Mouse (Mus musculus) CH12.LX (cell line): ENCODE measurements around the gene Brd2. TPM values are rescaled to one million over a fixed set of nuclear protein-coding genes. Genes with fewer than 3 reads are reported as not detected.
A peak's percentile ranks its signal among the peaks of the same experiment; 100 is the strongest.

Source experiments
- DNase-seq: peaks from one replicate; pipeline ENCODE4 v3.0.0-alpha.2; 2013; ENCODE audit errors: extremely low read depth
- H3K27ac ChIP-seq: 2 replicates; pipeline ENCODE4 v1.5.1; 2012; ENCODE audit warnings: low read depth, mild to moderate bottlenecking, control low read depth, moderate library complexity; ENCODE audit not compliant: insufficient read depth
- H3K27me3 ChIP-seq: replicated peaks from 2 replicates; pipeline ENCODE3; 2012; ENCODE audit warnings: inconsistent platforms
- H3K36me3 ChIP-seq, 2 experiments: replicated peaks in 1 of 2; 2 replicates each; pipeline versions ENCODE3 to v1.6.1; 2012; ENCODE audit warnings: inconsistent platforms in 1 of 2, low read length in 1 of 2, mild to moderate bottlenecking in 1 of 2, mixed read lengths in 1 of 2, moderate library complexity in 1 of 2; ENCODE audit not compliant: control insufficient read depth in 1 of 2, insufficient read depth in 1 of 2
- H3K4me1 ChIP-seq, 2 experiments: 2 replicates each; pipeline ENCODE4 v1.6.1; 2012; ENCODE audit warnings: inconsistent platforms in 1 of 2, moderate library complexity in 1 of 2; ENCODE audit not compliant: insufficient read depth in 2 of 2, control insufficient read depth in 1 of 2
- H3K4me2 ChIP-seq: 2 replicates; pipeline ENCODE4 v1.6.1; 2012; ENCODE audit warnings: low read depth, mild to moderate bottlenecking, control low read depth; ENCODE audit not compliant: poor library complexity, insufficient read depth, severe bottlenecking
- H3K4me3 ChIP-seq, 3 experiments: fragments of 150-350 bp in 1 of 3; sonication (generic) in 1 of 3; replicated peaks in 1 of 3; 2 replicates each; pipeline versions ENCODE3 to v1.5.1; 2011 to 2012; ENCODE audit warnings: low read depth in 2 of 3, low read length in 2 of 3, mild to moderate bottlenecking in 2 of 3, moderate library complexity in 2 of 3, control low read depth in 1 of 3, improper control_type of control experiment in 1 of 3, inconsistent platforms in 1 of 3, mixed read lengths in 1 of 3; ENCODE audit not compliant: poor library complexity in 1 of 3
- H3K79me2 ChIP-seq: replicated peaks from 2 replicates; pipeline ENCODE4 v1.6.1; 2012; ENCODE audit warnings: mild to moderate bottlenecking, moderate library complexity; ENCODE audit not compliant: control insufficient read depth, poor library complexity, insufficient read depth, severe bottlenecking; ENCODE audit errors: extremely low read depth
- H3K9ac ChIP-seq: 2 replicates; pipeline ENCODE4 v1.6.1; 2012; ENCODE audit warnings: low read depth, mild to moderate bottlenecking, control low read depth, moderate library complexity; ENCODE audit not compliant: insufficient read depth
- H3K9me3 ChIP-seq: replicated peaks from 2 replicates; pipeline ENCODE3; 2012; ENCODE audit warnings: low read length, inconsistent platforms, mixed read lengths
- CHD2 ChIP-seq: IDR thresholded peaks from 2 replicates; pipeline ENCODE4 v1.6.1; 2011; ENCODE audit warnings: low read length, improper control_type of control experiment
- E2F4 ChIP-seq: IDR thresholded peaks from 2 replicates; pipeline ENCODE4 v1.6.1; 2011; ENCODE audit warnings: low read depth, low read length, improper control_type of control experiment; ENCODE audit not compliant: insufficient replicate concordance
- ETS1 ChIP-seq: conservative IDR thresholded peaks from 2 replicates; pipeline ENCODE4 v1.6.1; 2012; ENCODE audit warnings: low read depth, mild to moderate bottlenecking, inconsistent platforms, low read length, improper control_type of control experiment, moderate library complexity
- JUND ChIP-seq: conservative IDR thresholded peaks from 2 replicates; pipeline ENCODE4 v1.6.1; 2011; ENCODE audit warnings: low read depth, low read length, improper control_type of control experiment
- KAT2A ChIP-seq: IDR thresholded peaks from 2 replicates; pipeline ENCODE4 v1.6.1; 2012; ENCODE audit warnings: low read length, improper control_type of control experiment, inconsistent platforms; ENCODE audit not compliant: insufficient replicate concordance
- MAFK ChIP-seq: IDR thresholded peaks from 2 replicates; pipeline ENCODE4 v1.6.1; 2011; ENCODE audit warnings: low read length, improper control_type of control experiment; ENCODE audit not compliant: insufficient replicate concordance
- MAZ ChIP-seq: IDR thresholded peaks from 2 replicates; pipeline ENCODE4 v1.6.1; 2012; ENCODE audit warnings: low read depth, mild to moderate bottlenecking, inconsistent platforms, low read length, improper control_type of control experiment, moderate library complexity
- MYC ChIP-seq: IDR thresholded peaks from 2 replicates; pipeline ENCODE4 v1.6.1; 2011; ENCODE audit warnings: low read depth, mild to moderate bottlenecking, improper control_type of control experiment, low read length
- PAX5 ChIP-seq: IDR thresholded peaks from 2 replicates; pipeline ENCODE4 v1.6.1; 2012; ENCODE audit warnings: low read length, inconsistent platforms, mixed read lengths
- POLR2AphosphoS2 ChIP-seq: IDR thresholded peaks from 2 replicates; pipeline ENCODE4 v1.6.1; 2011; ENCODE audit warnings: low read depth, low read length, improper control_type of control experiment
- RAD21 ChIP-seq: IDR thresholded peaks from 2 replicates; pipeline ENCODE4 v1.6.1; 2011; ENCODE audit warnings: low read depth, mild to moderate bottlenecking, low read length, improper control_type of control experiment, moderate library complexity
- SIN3A ChIP-seq: IDR thresholded peaks from 2 replicates; pipeline ENCODE4 v1.6.1; 2012; ENCODE audit warnings: low read length, improper control_type of control experiment, inconsistent platforms
- TBP ChIP-seq: conservative IDR thresholded peaks from 2 replicates; pipeline ENCODE4 v1.6.1; 2011; ENCODE audit warnings: low read depth, low read length, improper control_type of control experiment
- TCF12 ChIP-seq: IDR thresholded peaks from 2 replicates; pipeline ENCODE4 v1.6.1; 2014; ENCODE audit warnings: low read depth, mild to moderate bottlenecking, inconsistent platforms, low read length, improper control_type of control experiment
- UBTF ChIP-seq: IDR thresholded peaks from 2 replicates; pipeline ENCODE4 v1.6.1; 2012; ENCODE audit warnings: low read depth, mild to moderate bottlenecking, inconsistent platforms, low read length, improper control_type of control experiment, moderate library complexity
- ZMIZ1 ChIP-seq: IDR thresholded peaks from 2 replicates; pipeline ENCODE4 v1.6.1; 2012; ENCODE audit warnings: low read depth, mild to moderate bottlenecking, inconsistent platforms, low read length, improper control_type of control experiment
- ZNF384 ChIP-seq: IDR thresholded peaks from 2 replicates; pipeline ENCODE4 v1.6.1; 2012; ENCODE audit warnings: low read depth, low read length, improper control_type of control experiment, inconsistent platforms
- dilution Hi-C: fragments of 300-500 bp; cut with MboI; formaldehyde crosslinking; loops from 2 replicates; pipeline ENCODE4 v1.14.3; 2020; ENCODE audit warnings: low sequenced_read_pairs; ENCODE audit not compliant: extremely low pct_unique_long_range_greater_than_20kb, extremely low pct_ligation_motif_present
- in situ Hi-C: fragments of 300-500 bp; cut with MboI; formaldehyde crosslinking; loops from 3 replicates; pipeline ENCODE4 v1.14.3; 2019; ENCODE audit warnings: low sequenced_read_pairs, low pct_ligation_motif_present, low pct_unique_long_range_greater_than_20kb, mixed read lengths
- polyA plus RNA-seq: library from polyadenylated mRNA; unstranded; fragments of >175 nt; gene quantifications from 2 replicates; pipeline ENCODE4 v1.2.1, GENCODE M21; 2012; ENCODE audit warnings: low read depth; ENCODE audit not compliant: insufficient read length
- total RNA-seq, 2 experiments: library from RNA; depleted of rRNA; stranded (reverse); fragments of 300-350 nt in 1 of 2; fragments of >200 nt in 1 of 2; gene quantifications; 2 replicates each; pipeline ENCODE4 v1.2.3; 2012 to 2014

The Brd2 gene
- total and polyA plus RNA-seq, 3 experiments: 101 to 247 (median 141) TPM

GRCm38 (mm10) chr17:34118873-34119248, 3.6 kb downstream of the Brd2 start:
- peaks cover 48 to 55% of the 10 kb centered on the region in 2 experiments for H3K36me3 ChIP-seq
- no peak overlapping the region for H3K4me2 ChIP-seq
- in situ Hi-C loops (no loop called here), dilution Hi-C loops (no loop called here)
- no peaks in the 10 kb centered on the region for H3K9me3 ChIP-seq
- peak overlapping the region; percentile 97 for H3K9ac ChIP-seq
- peak overlapping the region; percentile 88 to 100 (median 100) for H3K4me3 ChIP-seq
- peaks cover 61% of the 10 kb centered on the region for H3K79me2 ChIP-seq
- peaks cover 10 to 32% of the 10 kb centered on the region in 2 experiments for H3K4me1 ChIP-seq
- TF ChIP-seq JUND: no peak
- TF ChIP-seq TBP: no peak
- no peak for TF ChIP-seq MAZ
- TF ChIP-seq UBTF: 0 out of 2 replicates have a peak, but pooled peaks have one; percentile 63
- TF ChIP-seq POLR2AphosphoS2: no peak
- TF ChIP-seq MYC: no peak; the same call in 1 of the 2 replicates
- peak; percentile 30; the same call in 1 of the 2 replicates for TF ChIP-seq KAT2A
- TF ChIP-seq ZNF384: no peak
- DNase-seq: peak; percentile 74
- peak overlapping the region; percentile 77 for H3K27ac ChIP-seq
- H3K27me3 ChIP-seq: no peaks in the 10 kb centered on the region

- peaks cover 56% of the 10 kb centered on the region for H3K79me2 ChIP-seq
- peak overlapping the region; percentile 88 to 100 (median 100) for H3K4me3 ChIP-seq
- DNase-seq: peak; percentile 58
- no peaks in the 10 kb centered on the region for H3K27me3 ChIP-seq
- peak overlapping the region; percentile 93; the same call in 1 of the 2 replicates for H3K4me2 ChIP-seq
- H3K4me1 ChIP-seq: peaks cover 9 to 35% of the 10 kb centered on the region in 2 experiments; a peak in 3 of 4 replicates
- dilution Hi-C loops (no loop called here), in situ Hi-C loops (no loop called here)
- H3K9me3 ChIP-seq: no peaks in the 10 kb centered on the region
- peak; percentile 1; the same call in 1 of the 2 replicates for TF ChIP-seq SIN3A
- no peak for TF ChIP-seq UBTF
- peak overlapping the region; percentile 97 for H3K9ac ChIP-seq
- H3K27ac ChIP-seq: peak overlapping the region; percentile 77
- H3K36me3 ChIP-seq: peaks cover 54 to 60% of the 10 kb centered on the region in 2 experiments
Observed at GRCm38 (mm10) chr17:34118113-34118872, 4.1 kb downstream of the Brd2 start.

DNA sequence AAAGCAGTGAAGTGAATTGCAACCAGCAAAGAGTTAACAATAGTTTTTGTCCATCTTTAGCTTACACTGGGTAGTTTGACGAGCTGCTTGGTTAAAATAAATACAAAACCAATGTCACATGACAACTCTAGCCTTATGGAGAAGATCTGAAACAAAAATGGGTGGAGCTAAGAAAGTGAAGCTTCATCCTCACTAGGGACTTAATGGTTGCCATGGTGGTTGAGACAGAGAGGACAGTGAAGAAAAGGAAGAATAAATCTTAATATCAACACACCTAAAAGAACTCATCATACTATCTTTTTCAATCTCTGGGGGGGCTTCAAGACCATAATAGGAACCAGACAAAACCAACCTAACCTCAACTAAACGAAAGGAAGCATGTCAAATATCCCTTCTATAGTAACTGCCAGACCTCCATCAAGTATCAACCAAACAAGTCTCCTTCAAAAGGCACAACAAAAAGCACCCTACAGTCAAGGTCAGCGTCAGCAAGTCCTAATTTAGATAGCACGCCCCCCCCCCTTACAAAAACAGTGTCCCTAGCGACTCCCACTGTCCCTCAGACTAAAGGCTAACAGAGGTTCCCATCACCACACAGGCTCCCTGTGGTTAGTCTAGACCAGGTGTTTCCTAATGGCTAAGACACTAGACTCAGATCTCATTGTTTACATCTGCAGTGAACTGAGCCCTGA, 4.9 kb downstream of the Brd2 start:
- Histone ChIP-seq H3K9me3 (no peaks in the 10 kb centered on the region), H3K79me2 (peaks cover 55% of the 10 kb centered on the region), H3K4me3 (peak overlapping the region; percentile 88 to 100 (median 100)), H3K36me3 (peaks cover 61 to 68% of the 10 kb centered on the region in 2 experiments), H3K4me2 (peak overlapping the region; percentile 93), H3K27ac (peak overlapping the region; percentile 77; the same call in 1 of the 2 replicates), H3K4me1 (peaks cover 9 to 36% of the 10 kb centered on the region in 2 experiments; a peak in 3 of 4 replicates), H3K9ac (peak overlapping the region; percentile 97), H3K27me3 (no peaks in the 10 kb centered on the region)
- TF ChIP-seq ETS1 (peak; percentile 30), CHD2 (no peak), MAFK (no peak), ZMIZ1 (0 out of 2 replicates have a peak, but pooled peaks have one; percentile 26), RAD21 (no peak), TCF12 (no peak), TBP (0 out of 2 replicates have a peak, but pooled peaks have one; percentile 16), E2F4 (no peak), PAX5 (no peak), SIN3A (peak; percentile 87), MYC (no peak)
- in situ Hi-C loops (no loop called here), dilution Hi-C loops (no loop called here)
- peak; percentile 58 for DNase-seq
